Mouse (Mus musculus): ENCODE results near the gene Zcchc2. TPM values are rescaled to one million over a fixed set of nuclear protein-coding genes. Genes with fewer than 3 reads are reported as not detected.

The Zcchc2 gene
- polyA plus RNA-seq, 1 experiment from 2014 or later: 2.5 TPM

DNA sequence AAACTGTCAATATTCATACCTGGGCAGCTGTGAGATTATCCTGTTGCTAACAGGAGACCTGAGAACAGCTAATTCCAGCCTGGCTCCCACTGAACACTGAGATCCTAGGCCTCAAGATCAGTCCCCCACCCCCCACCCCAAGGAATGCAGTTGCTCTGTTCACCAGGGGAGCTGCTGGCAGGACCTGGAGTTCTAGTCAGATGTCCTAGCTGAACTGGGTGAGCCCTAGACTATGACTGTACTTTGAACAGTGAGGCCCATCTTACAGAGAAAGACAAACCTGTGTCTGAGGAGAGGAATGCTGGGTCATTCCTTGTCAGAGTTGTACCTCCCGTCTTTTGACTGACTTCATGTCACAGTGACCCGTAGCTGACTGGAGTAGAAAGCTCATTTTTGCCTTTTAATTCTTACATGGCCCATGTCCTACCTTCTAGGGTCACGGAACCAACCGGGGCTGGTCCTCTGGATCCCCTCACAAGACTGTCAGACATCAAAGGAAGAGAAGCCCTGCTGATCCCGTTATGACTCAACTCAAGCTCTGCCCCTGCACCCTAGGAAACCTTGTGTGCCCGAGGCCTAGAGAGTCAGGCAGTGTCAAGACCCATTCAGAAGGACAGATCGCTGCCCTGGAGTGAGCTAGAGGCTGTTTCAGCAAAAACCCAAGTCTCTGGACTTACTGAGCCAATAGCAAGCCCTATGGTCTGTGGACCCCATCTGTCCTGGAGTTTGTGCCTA is 28.0 kb upstream of the Zcchc2 start:
- Histone ChIP-seq H3K9ac (ENCODE audit: low read length) (no peak overlapping the region), H3K36me3 (ENCODE audit: control insufficient read depth, insufficient read depth, low read length) (no peaks in the 10 kb centered on the region), H3K4me3 (ENCODE audit: low read depth, low read length) (no peak overlapping the region), H3K4me1 (replicated peaks; ENCODE audit: control insufficient read depth, insufficient read depth, low read length) (no peaks in the 10 kb centered on the region), H3K27ac (ENCODE audit: low read depth, low read length) (no peak overlapping the region), H3K9me3 (ENCODE audit: control insufficient read depth, low read length) (no peaks in the 10 kb centered on the region), H3K27me3 (ENCODE audit: control insufficient read depth, insufficient read depth, low read length) (no peaks in the 10 kb centered on the region), H3K4me2 (ENCODE audit: low read depth, low read length, severe bottlenecking) (no peak overlapping the region)
- WGBS: 63% methylated on average over 7 of the region's 7 CpGs
- no peak for DNase-seq (ENCODE audit: low spot score)
- no peak for ATAC-seq (replicated peaks; ENCODE audit: low FRiP score)

DNA sequence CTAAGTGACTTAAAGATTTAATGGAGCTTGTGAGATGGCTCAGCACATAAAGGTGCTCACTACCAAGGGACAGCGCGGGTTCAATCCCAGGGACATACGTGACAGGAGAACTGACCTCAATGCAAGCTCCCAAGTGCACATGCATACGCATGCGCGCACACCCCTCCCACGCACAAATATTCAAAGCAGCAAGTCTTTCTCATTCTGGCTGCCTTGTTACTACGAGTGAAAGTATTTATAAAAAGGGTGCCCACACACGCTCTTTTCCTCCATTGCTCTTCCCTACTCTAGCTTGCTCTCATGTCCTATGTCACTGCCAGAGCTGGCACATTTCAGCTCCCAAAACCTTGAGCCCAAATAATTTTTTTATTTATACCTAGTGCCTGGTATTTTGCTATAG is 27.4 kb upstream of the Zcchc2 start:
- WGBS: 93% methylated on average over 9 of the region's 9 CpGs

DNA sequence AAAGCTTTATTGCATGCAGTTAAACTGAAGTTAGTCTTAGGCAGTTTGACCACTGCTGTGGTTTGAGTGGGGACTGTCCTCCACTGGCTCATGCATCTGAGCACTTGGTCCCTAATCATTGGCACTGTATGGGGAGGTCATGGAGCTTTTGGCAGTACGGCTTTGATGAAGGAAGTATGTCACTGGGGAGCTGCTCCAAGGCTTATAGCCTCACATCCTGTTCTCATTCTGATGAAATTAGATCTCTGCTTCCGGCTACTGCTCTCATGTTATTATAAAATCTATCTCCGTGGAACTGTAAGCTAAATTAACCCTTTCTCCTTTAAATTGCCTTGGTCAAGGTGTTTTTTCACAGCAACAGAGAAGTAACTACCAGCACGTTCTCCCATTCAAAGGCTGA is 25.7 kb upstream of the Zcchc2 start:
- ATAC-seq (replicated peaks; ENCODE audit: low FRiP score) (no peak), DNase-seq (ENCODE audit: low spot score) (no peak)
- Histone ChIP-seq H3K9me3 (ENCODE audit: control insufficient read depth, low read length) (no peaks in the 10 kb centered on the region), H3K4me1 (replicated peaks; ENCODE audit: control insufficient read depth, insufficient read depth, low read length) (no peaks in the 10 kb centered on the region), H3K9ac (ENCODE audit: low read length) (no peak overlapping the region), H3K4me2 (ENCODE audit: low read depth, low read length, severe bottlenecking) (no peak overlapping the region), H3K4me3 (ENCODE audit: low read depth, low read length) (no peak overlapping the region), H3K36me3 (ENCODE audit: control insufficient read depth, insufficient read depth, low read length) (no peaks in the 10 kb centered on the region), H3K27ac (ENCODE audit: low read depth, low read length) (no peak overlapping the region), H3K27me3 (ENCODE audit: control insufficient read depth, insufficient read depth, low read length) (no peaks in the 10 kb centered on the region)
- 62% methylated on average over 4 of the region's 4 CpGs for WGBS

More for the DNA sequence above, 27.4 kb upstream of the Zcchc2 start:
- no peak overlapping the region for H3K9ac ChIP-seq (ENCODE audit: low read length)
- no peak overlapping the region for H3K4me3 ChIP-seq (ENCODE audit: low read depth, low read length)
- no peak overlapping the region for H3K27ac ChIP-seq (ENCODE audit: low read depth, low read length)
- H3K4me1 ChIP-seq (replicated peaks; ENCODE audit: control insufficient read depth, insufficient read depth, low read length): no peaks in the 10 kb centered on the region
- no peak overlapping the region for H3K4me2 ChIP-seq (ENCODE audit: low read depth, low read length, severe bottlenecking)
- no peaks in the 10 kb centered on the region for H3K36me3 ChIP-seq (ENCODE audit: control insufficient read depth, insufficient read depth, low read length)
- no peak for ATAC-seq (replicated peaks; ENCODE audit: low FRiP score)
- H3K27me3 ChIP-seq (ENCODE audit: control insufficient read depth, insufficient read depth, low read length): no peaks in the 10 kb centered on the region
- no peak for DNase-seq (ENCODE audit: low spot score)
- H3K9me3 ChIP-seq (ENCODE audit: control insufficient read depth, low read length): no peaks in the 10 kb centered on the region

DNA sequence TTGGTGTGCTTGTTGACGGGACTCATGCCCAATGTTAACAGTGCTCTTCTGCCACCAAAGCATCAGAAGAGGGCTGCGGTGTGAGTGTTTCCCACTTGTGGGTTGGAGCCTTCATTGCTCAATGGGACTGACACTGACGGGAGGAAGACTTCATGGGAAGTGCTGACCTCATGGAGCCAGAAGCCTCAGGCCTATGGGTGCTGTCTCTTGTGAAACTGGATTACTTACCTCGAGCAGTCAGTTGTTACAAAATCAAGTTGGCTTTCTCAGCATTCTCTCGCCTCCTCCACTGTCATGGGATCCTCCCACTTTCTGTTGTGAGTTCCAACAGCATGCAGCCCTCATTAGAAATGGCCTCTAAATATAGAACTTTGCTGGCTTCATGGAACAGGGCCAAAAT is 25.0 kb upstream of the Zcchc2 start:
- no peak overlapping the region for H3K9ac ChIP-seq (ENCODE audit: low read length)
- DNase-seq (ENCODE audit: low spot score) (no peak), ATAC-seq (replicated peaks; ENCODE audit: low FRiP score) (no peak)
- no peak overlapping the region for H3K4me3 ChIP-seq (ENCODE audit: low read depth, low read length)
- no peak overlapping the region for H3K4me2 ChIP-seq (ENCODE audit: low read depth, low read length, severe bottlenecking)
- no peaks in the 10 kb centered on the region for H3K27me3 ChIP-seq (ENCODE audit: control insufficient read depth, insufficient read depth, low read length)
- H3K9me3 ChIP-seq (ENCODE audit: control insufficient read depth, low read length): no peaks in the 10 kb centered on the region
- WGBS: 86% methylated on average over 5 of the region's 5 CpGs
- H3K36me3 ChIP-seq (ENCODE audit: control insufficient read depth, insufficient read depth, low read length): no peaks in the 10 kb centered on the region
- no peak overlapping the region for H3K27ac ChIP-seq (ENCODE audit: low read depth, low read length)
- no peaks in the 10 kb centered on the region for H3K4me1 ChIP-seq (replicated peaks; ENCODE audit: control insufficient read depth, insufficient read depth, low read length)

DNA sequence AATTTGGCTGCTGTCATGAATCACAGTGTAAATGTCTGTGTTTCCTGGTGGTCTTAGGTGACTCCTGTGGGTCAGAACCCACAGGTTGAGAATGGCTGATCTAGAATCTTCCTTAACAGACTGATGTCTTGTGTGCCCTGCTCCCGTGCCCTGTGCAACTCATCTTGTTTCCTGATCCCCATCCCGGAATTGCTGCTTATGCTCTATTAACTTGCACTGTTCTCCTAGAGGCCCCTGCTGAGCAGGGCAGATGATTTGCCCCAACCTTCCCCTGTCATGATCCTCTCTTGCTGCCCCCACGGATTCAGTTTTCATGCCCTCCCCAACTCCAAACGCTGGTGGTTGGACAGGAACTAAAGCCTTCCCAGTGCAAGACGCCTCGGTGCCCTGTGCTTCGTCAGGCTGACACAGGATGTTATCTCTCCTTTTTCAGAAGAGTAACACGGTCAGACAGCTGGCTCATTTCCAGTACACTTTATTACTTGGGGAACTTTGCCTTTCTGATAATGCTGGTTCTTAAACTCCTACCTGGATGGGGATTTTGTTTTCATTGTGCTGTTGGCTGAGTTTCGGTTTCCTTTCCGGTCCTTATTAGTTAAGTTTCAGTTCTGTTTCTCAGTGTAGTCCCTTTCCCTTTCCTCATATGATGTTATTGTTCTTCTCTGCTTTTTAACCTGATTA is 18.6 kb upstream of the Zcchc2 start:
- H3K4me1 ChIP-seq (replicated peaks; ENCODE audit: control insufficient read depth, insufficient read depth, low read length): no peaks in the 10 kb centered on the region
- no peak for DNase-seq (ENCODE audit: low spot score)
- no peak overlapping the region for H3K27ac ChIP-seq (ENCODE audit: low read depth, low read length)
- no peaks in the 10 kb centered on the region for H3K36me3 ChIP-seq (ENCODE audit: control insufficient read depth, insufficient read depth, low read length)
- H3K27me3 ChIP-seq (ENCODE audit: control insufficient read depth, insufficient read depth, low read length): no peaks in the 10 kb centered on the region
- no peak overlapping the region for H3K9ac ChIP-seq (ENCODE audit: low read length)
- 78% methylated on average over 10 of the region's 10 CpGs for WGBS
- no peak for ATAC-seq (replicated peaks; ENCODE audit: low FRiP score)
- no peak overlapping the region for H3K4me3 ChIP-seq (ENCODE audit: low read depth, low read length)
- no peak overlapping the region for H3K4me2 ChIP-seq (ENCODE audit: low read depth, low read length, severe bottlenecking)
- H3K9me3 ChIP-seq (ENCODE audit: control insufficient read depth, low read length): no peaks in the 10 kb centered on the region

DNA sequence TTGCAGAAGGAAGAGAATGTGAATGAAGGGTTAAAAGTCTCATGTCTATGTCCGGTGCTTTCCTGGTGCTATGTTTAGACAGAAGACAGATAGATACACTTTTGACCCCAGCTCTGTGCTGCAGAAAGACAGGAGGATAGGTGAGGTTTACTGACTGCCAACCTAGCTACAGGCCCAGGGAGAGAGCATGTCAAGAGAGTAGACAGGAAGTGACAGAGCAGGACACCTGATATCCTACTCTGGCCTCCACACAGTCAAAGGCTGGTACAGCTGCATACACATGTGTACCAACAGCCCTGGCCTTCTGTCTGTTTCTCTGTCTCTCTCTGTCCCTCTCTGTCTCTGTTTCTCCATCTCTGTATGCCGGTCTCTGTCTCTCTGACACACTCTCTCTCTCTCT is 16.2 kb upstream of the Zcchc2 start:
- no peaks in the 10 kb centered on the region for H3K4me1 ChIP-seq (replicated peaks; ENCODE audit: control insufficient read depth, insufficient read depth, low read length)
- no peaks in the 10 kb centered on the region for H3K9me3 ChIP-seq (ENCODE audit: control insufficient read depth, low read length)
- H3K36me3 ChIP-seq (ENCODE audit: control insufficient read depth, insufficient read depth, low read length): no peaks in the 10 kb centered on the region
- no peak overlapping the region for H3K9ac ChIP-seq (ENCODE audit: low read length)
- H3K27ac ChIP-seq (ENCODE audit: low read depth, low read length): no peak overlapping the region
- H3K27me3 ChIP-seq (ENCODE audit: control insufficient read depth, insufficient read depth, low read length): no peaks in the 10 kb centered on the region
- no peak overlapping the region for H3K4me3 ChIP-seq (ENCODE audit: low read depth, low read length)
- ATAC-seq (replicated peaks; ENCODE audit: low FRiP score) (no peak), DNase-seq (ENCODE audit: low spot score) (no peak)
- WGBS: 89% methylated on average over 2 of the region's 2 CpGs
- no peak overlapping the region for H3K4me2 ChIP-seq (ENCODE audit: low read depth, low read length, severe bottlenecking)

DNA sequence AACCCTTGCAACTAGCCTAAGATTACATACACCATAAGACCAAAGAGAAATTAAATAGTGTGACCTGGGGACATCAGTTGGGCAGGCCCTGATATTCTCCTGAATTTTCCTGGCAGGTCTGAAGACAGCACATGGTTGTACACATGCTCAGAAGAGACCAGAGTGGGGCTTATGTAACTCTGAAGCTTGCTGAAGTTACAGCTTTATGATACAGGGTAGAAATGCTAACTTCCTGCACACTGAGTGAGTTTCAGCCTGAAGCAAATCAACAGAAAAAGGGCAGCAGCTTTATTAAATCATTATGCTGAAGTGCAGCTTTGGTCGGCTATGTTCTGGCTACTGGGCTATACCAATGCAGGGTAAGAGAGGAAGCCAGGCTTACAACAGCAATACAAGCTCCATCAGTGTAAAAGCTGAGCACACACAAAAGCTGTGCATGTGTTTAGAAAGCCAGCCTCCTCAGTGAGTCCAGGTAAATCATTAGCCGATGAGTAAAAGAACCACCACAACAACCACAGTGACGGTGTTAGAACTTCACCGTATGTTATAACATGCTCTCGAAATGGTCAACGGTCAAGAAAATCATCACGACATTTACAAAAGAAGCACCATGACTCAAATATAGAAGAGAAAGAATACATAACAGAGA is 12.6 kb upstream of the Zcchc2 start:
- H3K9ac ChIP-seq (ENCODE audit: low read length): no peak overlapping the region
- H3K36me3 ChIP-seq (ENCODE audit: control insufficient read depth, insufficient read depth, low read length): no peaks in the 10 kb centered on the region
- H3K27ac ChIP-seq (ENCODE audit: low read depth, low read length): no peak overlapping the region
- no peaks in the 10 kb centered on the region for H3K9me3 ChIP-seq (ENCODE audit: control insufficient read depth, low read length)
- H3K4me3 ChIP-seq (ENCODE audit: low read depth, low read length): no peak overlapping the region
- no peak overlapping the region for H3K4me2 ChIP-seq (ENCODE audit: low read depth, low read length, severe bottlenecking)
- H3K4me1 ChIP-seq (replicated peaks; ENCODE audit: control insufficient read depth, insufficient read depth, low read length): no peaks in the 10 kb centered on the region
- 94% methylated on average over 7 of the region's 7 CpGs for WGBS
- DNase-seq (ENCODE audit: low spot score) (no peak), ATAC-seq (replicated peaks; ENCODE audit: low FRiP score) (no peak)
- H3K27me3 ChIP-seq (ENCODE audit: control insufficient read depth, insufficient read depth, low read length): no peaks in the 10 kb centered on the region

DNA sequence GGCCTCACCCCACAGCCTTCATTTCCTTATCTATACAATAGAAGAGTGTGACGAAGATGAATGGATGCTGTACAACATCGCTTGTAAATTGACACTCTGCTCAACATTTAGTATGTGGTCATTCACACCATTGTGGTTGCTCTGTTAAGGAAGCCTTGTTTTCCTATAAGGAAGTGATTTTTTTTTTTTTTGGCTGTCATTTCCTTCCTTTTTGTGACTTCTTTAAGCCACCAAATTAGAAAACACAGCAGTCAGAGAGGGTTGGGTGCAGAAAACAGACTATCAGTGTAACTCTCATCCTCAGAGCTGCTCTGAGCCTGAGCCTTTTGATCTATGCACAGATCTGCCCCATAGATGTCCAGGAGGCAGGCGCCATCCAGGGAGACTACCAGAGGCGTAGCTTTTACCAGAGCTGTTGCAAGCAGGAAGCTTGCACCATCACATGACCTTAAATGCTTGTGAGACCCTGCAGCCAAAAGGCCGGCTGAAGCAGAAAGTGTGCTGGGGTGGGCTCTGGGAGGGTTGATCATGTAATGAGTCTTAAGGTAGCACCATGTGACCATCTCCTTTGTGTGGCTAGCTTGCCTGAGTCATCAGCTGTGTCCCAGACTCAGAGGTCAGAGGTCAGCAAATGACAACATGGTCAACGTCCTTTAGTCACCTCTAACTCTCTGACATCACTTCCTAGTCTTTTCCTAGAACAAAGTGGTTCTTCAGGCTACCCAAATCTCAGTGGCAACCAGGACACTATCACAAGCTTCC is 9.2 kb upstream of the Zcchc2 start:
- ATAC-seq (replicated peaks; ENCODE audit: low FRiP score): no peak
- WGBS: 72% methylated on average over 6 of the region's 6 CpGs
- no peaks in the 10 kb centered on the region for H3K4me1 ChIP-seq (replicated peaks; ENCODE audit: control insufficient read depth, insufficient read depth, low read length)

More for the DNA sequence above, 9.2 kb upstream of the Zcchc2 start:
- H3K9me3 ChIP-seq (ENCODE audit: control insufficient read depth, low read length): no peaks in the 10 kb centered on the region
- no peaks in the 10 kb centered on the region for H3K27me3 ChIP-seq (ENCODE audit: control insufficient read depth, insufficient read depth, low read length)
- no peak overlapping the region for H3K4me2 ChIP-seq (ENCODE audit: low read depth, low read length, severe bottlenecking)
- no peaks in the 10 kb centered on the region for H3K36me3 ChIP-seq (ENCODE audit: control insufficient read depth, insufficient read depth, low read length)
- H3K27ac ChIP-seq (ENCODE audit: low read depth, low read length): no peak overlapping the region
- no peak overlapping the region for H3K9ac ChIP-seq (ENCODE audit: low read length)
- no peak for DNase-seq (ENCODE audit: low spot score)
- H3K4me3 ChIP-seq (ENCODE audit: low read depth, low read length): no peak overlapping the region

All from forebrain, embryonic 11.5 days (tissue).